Mouse (Mus musculus): ENCODE data around the gene Peg12.

DNA sequence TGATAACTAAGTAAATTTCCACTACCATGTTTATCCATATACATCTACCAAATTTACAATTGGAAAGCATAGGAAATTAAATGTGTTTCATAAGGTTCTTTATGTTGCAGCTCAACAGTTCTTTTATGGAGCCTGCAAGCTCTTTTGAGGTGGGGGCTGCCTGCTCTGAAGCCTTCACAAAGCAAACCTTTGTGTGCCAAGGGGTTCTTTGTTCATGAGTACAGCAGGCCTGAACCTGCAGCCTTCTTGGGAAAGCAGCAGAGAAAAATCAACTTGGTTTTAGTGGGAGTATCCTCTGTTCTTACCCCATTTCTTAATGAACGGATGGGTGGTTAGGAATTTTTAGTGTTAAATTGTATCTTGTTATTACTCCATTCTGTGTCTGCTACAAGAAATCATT, 49.1 kb downstream of the Peg12 start:
- TF ChIP-seq CTCF (IDR thresholded peaks at IDR 0.05; ENCODE audit: control insufficient read depth, insufficient read depth, insufficient replicate concordance, low read depth, low read length) (no peak), POLR2A (IDR thresholded peaks at IDR 0.05; ENCODE audit: control insufficient read depth, low read depth, low read length) (no peak)

Data from testis, adult 2 months (tissue).